Mouse (Mus musculus) lung, postnatal 0 days (tissue): ENCODE measurements around the gene Mtmr14. TPM values are rescaled to one million over a fixed set of nuclear protein-coding genes. Genes with fewer than 3 reads are reported as not detected.

Experiments
- ATAC-seq: fragments of 200-750 bp; cut with Nextera tagmentation; 2 replicates; pipeline ENCODE4 v1.8.0; 2017; ENCODE audit warnings: moderate library complexity
- DNase-seq: peaks from one replicate; pipeline ENCODE4 v3.0.0-alpha.2; 2016; ENCODE audit warnings: low spot score
- H3K27ac ChIP-seq: fragments of 300-500 bp; sonication (generic); 2 replicates; pipeline ENCODE4 v1.5.1; 2014; ENCODE audit warnings: antibody characterized with exemption, mild to moderate bottlenecking, low read length, mixed read lengths
- H3K27me3 ChIP-seq: fragments of 300-500 bp; sonication (generic); replicated peaks from 2 replicates; pipeline ENCODE4 v1.6.1; 2014; ENCODE audit warnings: low read length, mixed read lengths; ENCODE audit not compliant: insufficient read depth
- H3K36me3 ChIP-seq: fragments of 300-500 bp; sonication (generic); 2 replicates; pipeline ENCODE4 v1.6.1; 2014; ENCODE audit warnings: low read length, mixed read lengths; ENCODE audit not compliant: insufficient read depth
- H3K4me1 ChIP-seq: fragments of 300-500 bp; sonication (generic); 2 replicates; pipeline ENCODE4 v1.6.1; 2014; ENCODE audit warnings: antibody characterized with exemption, low read depth, low read length, mixed read lengths; ENCODE audit not compliant: insufficient read depth
- H3K4me2 ChIP-seq: fragments of 300-500 bp; sonication (generic); replicated peaks from 2 replicates; pipeline ENCODE4 v1.6.1; 2014; ENCODE audit warnings: low read depth, mild to moderate bottlenecking, low read length, moderate library complexity, mixed read lengths
- H3K4me3 ChIP-seq: fragments of 300-500 bp; sonication (generic); 2 replicates; pipeline ENCODE4 v1.5.1; 2014; ENCODE audit warnings: low read depth, low read length
- H3K9ac ChIP-seq: fragments of 300-500 bp; sonication (generic); replicated peaks from 2 replicates; pipeline ENCODE4 v1.6.1; 2014; ENCODE audit warnings: low read depth, mild to moderate bottlenecking
- H3K9me3 ChIP-seq: fragments of 300-500 bp; sonication (generic); 2 replicates; pipeline ENCODE4 v1.6.1; 2016; ENCODE audit warnings: low read length, mixed read lengths
- CTCF ChIP-seq: IDR thresholded peaks from 2 replicates; pipeline ENCODE4 v1.5.1; 2016; ENCODE audit warnings: antibody characterized with exemption, mild to moderate bottlenecking
- EP300 ChIP-seq: IDR thresholded peaks from 2 replicates; pipeline ENCODE4 v1.6.1; 2016; ENCODE audit warnings: antibody characterized with exemption, mild to moderate bottlenecking, control low read depth
- WGBS: fragments of 180-500 bp; shearing (Covaris S2); extraction: QIAGEN DNeasy Blood & Tissue Kit; methylation state at CpG from one replicate; pipeline ENCODE4 v1.1.7; 2014; 5-methylcytosine and 5-hydroxymethylcytosine counted together
- polyA plus RNA-seq: library from polyadenylated mRNA; unstranded; fragments of >200 nt; fragmentation: Nextera tagmentation; extraction: Ambion mirVana; gene quantifications from 2 replicates; pipeline ENCODE4 v1.2.1, GENCODE M21; 2015

Mtmr14 gene
- polyA plus RNA-seq, 1 experiment from 2014 or later: 27.4 TPM

DNA sequence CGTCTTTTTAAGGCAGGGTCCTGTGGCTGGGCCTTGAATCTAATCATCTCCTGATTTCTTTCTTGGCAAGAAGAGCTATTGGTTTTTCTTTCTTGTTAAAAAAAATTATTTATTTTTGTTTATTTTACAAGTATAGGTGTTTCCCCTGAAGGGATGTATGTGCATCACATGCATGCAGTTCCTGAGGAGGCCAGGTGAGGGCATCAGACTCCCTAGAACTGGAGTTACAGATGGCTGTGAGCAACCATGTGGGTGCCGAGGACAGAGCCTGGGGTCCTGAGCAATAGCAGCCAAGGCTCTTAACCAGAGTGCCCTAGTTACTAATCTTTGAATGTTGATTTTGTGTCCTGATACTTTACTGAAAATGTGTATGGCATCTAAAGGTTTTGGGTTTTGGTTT lies 21.4 kb upstream of the Mtmr14 start:
- no peak overlapping the region for H3K9ac ChIP-seq
- no peak for DNase-seq
- no peak overlapping the region for H3K4me3 ChIP-seq
- no peak for TF ChIP-seq EP300
- peak; percentile 13; the same call in 1 of the 2 replicates for TF ChIP-seq CTCF
- no peak overlapping the region for H3K27ac ChIP-seq
- H3K27me3 ChIP-seq: no peaks in the 10 kb centered on the region
- H3K4me1 ChIP-seq: no peaks in the 10 kb centered on the region
- no peaks in the 10 kb centered on the region; the same call in 1 of the 2 replicates for H3K9me3 ChIP-seq
- 58% methylated on average over 2 of the region's 2 CpGs for whole genome bisulfite sequencing
- H3K4me2 ChIP-seq: no peak overlapping the region
- ATAC-seq: no peak
- H3K36me3 ChIP-seq: no peaks in the 10 kb centered on the region

DNA sequence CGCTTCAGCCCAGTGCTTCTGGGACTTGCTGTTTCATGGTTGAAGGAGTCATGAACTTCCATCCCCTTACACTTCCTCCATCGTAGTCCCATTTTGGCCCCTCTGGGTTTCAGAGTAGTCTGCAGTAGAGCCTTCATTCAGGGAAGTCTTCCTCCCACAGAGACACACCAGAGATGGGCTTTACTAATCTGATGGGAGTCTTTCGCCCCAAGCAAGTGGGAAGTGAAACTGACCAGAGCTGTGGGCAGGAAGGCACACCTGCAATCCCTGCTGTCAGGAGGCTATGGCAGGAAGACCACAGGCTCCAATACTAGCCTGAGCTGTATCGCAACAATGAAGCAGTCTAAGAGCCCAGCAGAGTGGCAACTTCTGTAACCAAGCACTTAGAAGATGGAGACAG lies 11.8 kb upstream of the Mtmr14 start:
- Histone ChIP-seq H3K27ac (no peak overlapping the region), H3K4me1 (no peaks in the 10 kb centered on the region), H3K9me3 (no peaks in the 10 kb centered on the region), H3K4me3 (no peak overlapping the region), H3K36me3 (no peaks in the 10 kb centered on the region), H3K4me2 (no peak overlapping the region), H3K9ac (no peak overlapping the region), H3K27me3 (no peaks in the 10 kb centered on the region)
- ATAC-seq: no peak
- TF ChIP-seq CTCF (no peak), EP300 (no peak)
- DNase-seq: no peak
- WGBS: 61% methylated on average over 4 of the region's 4 CpGs

DNA sequence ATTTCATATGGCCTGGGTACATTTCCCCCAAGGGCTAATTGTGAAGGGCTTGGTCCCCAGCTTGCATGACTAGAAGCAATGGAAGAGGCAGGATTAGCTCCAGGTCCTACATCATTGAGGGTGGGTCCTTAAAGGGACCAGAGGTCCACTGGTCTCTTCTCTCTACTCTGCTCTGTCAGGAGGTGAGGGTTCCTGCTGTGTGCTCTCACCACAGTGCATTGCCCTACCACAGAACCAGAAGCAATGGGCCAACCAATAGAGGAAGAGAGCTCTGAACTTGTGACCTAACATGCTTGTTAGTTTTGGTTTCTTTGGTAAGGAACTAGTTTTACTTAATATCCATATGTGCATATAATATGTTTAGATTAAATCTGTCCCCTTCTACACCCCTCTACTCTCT lies 10.9 kb upstream of the Mtmr14 start:
- H3K4me1 ChIP-seq: no peaks in the 10 kb centered on the region
- ATAC-seq (no peak), DNase-seq (no peak)
- H3K36me3 ChIP-seq: no peaks in the 10 kb centered on the region
- no peak overlapping the region for H3K4me2 ChIP-seq
- H3K27me3 ChIP-seq: no peaks in the 10 kb centered on the region
- no peak overlapping the region for H3K9ac ChIP-seq
- no peak overlapping the region for H3K4me3 ChIP-seq
- no peak overlapping the region for H3K27ac ChIP-seq
- H3K9me3 ChIP-seq: no peaks in the 10 kb centered on the region
- TF ChIP-seq EP300 (no peak), CTCF (no peak)

DNA sequence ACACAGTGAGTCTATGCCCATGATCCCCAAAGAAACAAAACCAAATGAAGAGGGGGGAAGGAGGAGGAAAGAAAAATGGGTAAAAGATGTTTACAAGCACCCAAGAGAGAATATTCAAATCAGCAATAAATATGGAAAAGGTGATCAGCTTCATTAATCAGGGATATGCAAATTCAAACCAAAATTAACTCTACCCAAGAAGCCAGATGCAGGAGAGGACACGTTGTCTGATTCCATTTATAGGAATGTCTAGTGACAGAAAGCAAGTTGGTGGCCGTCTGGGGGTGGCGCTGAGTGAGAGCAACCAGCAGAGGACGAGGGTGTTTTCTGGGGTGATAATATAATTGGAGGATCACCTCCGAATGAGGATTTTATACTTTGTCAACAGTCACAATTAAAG lies 2.5 kb upstream of the Mtmr14 start:
- H3K27ac ChIP-seq: no peak overlapping the region
- H3K4me2 ChIP-seq: no peak overlapping the region
- no peak overlapping the region for H3K9ac ChIP-seq
- no peak overlapping the region for H3K4me3 ChIP-seq
- no peaks in the 10 kb centered on the region for H3K9me3 ChIP-seq
- no peaks in the 10 kb centered on the region for H3K36me3 ChIP-seq
- peaks cover 5% of the 10 kb centered on the region for H3K4me1 ChIP-seq
- TF ChIP-seq CTCF (no peak), EP300 (no peak)
- ATAC-seq: no peak
- no peaks in the 10 kb centered on the region for H3K27me3 ChIP-seq
- no peak for DNase-seq
- WGBS: 69% methylated on average over 5 of the region's 5 CpGs

DNA sequence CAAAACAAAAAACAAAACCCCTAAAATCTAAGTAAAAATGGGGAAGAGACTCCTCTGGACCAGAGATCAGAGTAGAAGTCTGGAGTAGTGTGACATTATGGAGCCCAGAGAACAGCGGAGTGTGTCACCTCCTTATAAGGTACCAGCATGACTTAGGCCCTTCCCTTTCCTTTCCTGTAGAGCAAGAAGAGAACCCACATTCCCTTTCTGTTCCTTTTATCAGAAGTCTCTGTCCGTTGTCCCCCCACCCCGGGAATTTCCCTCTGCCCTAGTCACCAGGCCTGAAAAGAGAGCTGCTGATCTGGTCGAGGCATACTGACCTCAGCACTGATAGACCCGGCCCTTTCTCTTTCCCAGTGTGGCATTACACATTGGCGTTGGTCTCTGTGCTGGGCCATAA lies 799 bp downstream of the Mtmr14 start:
- WGBS: 35% methylated on average over 6 of the region's 6 CpGs
- TF ChIP-seq EP300 (no peak), CTCF (no peak)
- DNase-seq (peak; percentile 51), ATAC-seq (no peak)
- peak overlapping the region; percentile 86; the same call in 1 of the 2 replicates for H3K27ac ChIP-seq
- H3K4me3 ChIP-seq: peak overlapping the region; percentile 99
- H3K36me3 ChIP-seq: 0 out of 2 replicates have a peak, but pooled peaks cover 8% of the 10 kb centered on the region
- H3K27me3 ChIP-seq: no peaks in the 10 kb centered on the region
- H3K4me2 ChIP-seq: peak overlapping the region; percentile 90
- peak overlapping the region; percentile 89 for H3K9ac ChIP-seq
- no peaks in the 10 kb centered on the region for H3K9me3 ChIP-seq
- H3K4me1 ChIP-seq: peaks cover 5% of the 10 kb centered on the region

DNA sequence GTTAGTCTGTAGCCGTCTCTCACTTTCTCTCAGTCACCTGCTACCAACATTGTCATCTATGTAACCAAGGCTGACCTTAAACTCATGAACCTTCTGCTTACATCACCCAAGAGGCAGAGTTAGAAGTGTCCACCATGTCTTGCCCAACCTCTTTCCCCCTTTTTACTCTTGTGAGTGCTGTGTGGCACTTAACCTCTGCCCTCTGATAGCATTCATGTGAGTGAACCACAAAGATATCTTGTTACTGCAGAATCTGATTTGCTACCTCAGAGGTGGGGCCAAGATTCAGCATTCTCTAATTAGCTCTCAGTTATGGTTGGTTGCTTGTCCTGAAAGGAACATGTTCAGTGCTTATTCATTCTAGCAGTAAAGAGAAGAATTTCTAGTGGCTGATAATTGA lies 5.1 kb downstream of the Mtmr14 start:
- H3K9ac ChIP-seq: no peak overlapping the region
- ATAC-seq (no peak), DNase-seq (no peak)
- 0 out of 2 replicates have a peak, but pooled peaks cover 8% of the 10 kb centered on the region for H3K36me3 ChIP-seq
- TF ChIP-seq CTCF (no peak), EP300 (no peak)
- no peaks in the 10 kb centered on the region for H3K9me3 ChIP-seq
- H3K4me3 ChIP-seq: no peak overlapping the region
- H3K4me2 ChIP-seq: no peak overlapping the region
- WGBS: 67% methylated on average over 1 of the region's 1 CpGs
- H3K27ac ChIP-seq: no peak overlapping the region
- H3K4me1 ChIP-seq: peaks cover 5% of the 10 kb centered on the region
- H3K27me3 ChIP-seq: no peaks in the 10 kb centered on the region

DNA sequence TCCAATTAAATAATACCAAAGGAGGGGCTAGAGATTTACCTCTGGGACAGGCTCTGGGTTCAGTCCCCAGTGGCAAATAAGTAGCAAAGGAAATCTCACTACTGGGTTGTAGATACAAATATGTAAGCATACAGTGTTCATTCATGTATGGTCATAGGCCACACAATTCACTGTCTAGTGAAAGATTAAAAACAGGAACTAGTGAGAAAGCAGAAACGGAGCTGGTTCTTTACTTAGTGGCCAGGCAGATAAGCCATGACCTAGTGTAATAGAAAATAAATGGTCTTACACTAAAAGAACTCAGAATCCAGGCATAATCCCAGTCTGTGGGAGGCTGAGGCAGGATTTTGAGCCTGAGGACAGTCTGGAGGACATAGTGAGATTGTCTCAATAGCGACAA lies 7.9 kb downstream of the Mtmr14 start:
- H3K4me2 ChIP-seq: no peak overlapping the region
- H3K27ac ChIP-seq: no peak overlapping the region
- no peaks in the 10 kb centered on the region for H3K9me3 ChIP-seq
- DNase-seq: no peak
- 85% methylated on average over 2 of the region's 2 CpGs for WGBS
- no peaks in the 10 kb centered on the region for H3K27me3 ChIP-seq
- no peak overlapping the region for H3K4me3 ChIP-seq
- no peak overlapping the region for H3K9ac ChIP-seq
- no peaks in the 10 kb centered on the region for H3K4me1 ChIP-seq
- no peak for ATAC-seq
- no peak for TF ChIP-seq CTCF
- TF ChIP-seq EP300: no peak
- peaks cover 12% of the 10 kb centered on the region; the same call in 1 of the 2 replicates for H3K36me3 ChIP-seq
